Mouse (Mus musculus): ENCODE measurements at regions not wholly inside any gene's neighbourhood (a gene's known extent, or its start where the extent isn't known, plus 50 kb on each side); places are given as distances from the start of the nearest gene placed in this dataset.

DNA sequence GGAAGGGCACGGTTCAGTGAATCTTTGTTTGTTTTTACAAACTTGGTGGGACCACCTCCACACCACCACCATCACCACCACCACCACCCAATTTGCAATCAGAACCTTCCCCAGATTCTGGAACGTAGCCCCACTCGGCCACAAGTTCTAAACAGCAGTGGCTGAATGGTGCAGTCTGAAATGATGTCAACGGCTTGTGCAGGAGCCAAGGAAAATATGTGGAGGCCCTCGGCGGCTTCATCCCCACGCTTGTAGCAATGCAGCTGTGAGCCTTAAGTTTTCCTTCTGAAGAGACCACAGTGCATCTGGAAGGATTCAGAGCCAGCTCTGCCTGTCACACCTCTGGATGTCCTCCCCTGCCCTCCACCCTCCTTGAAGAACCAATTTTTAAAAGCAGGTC is 493.4 kb downstream of the Ccdc171 start:
- no peak for DNase-seq
- no peak for TF ChIP-seq CTCF (IDR thresholded peaks at IDR 0.05; ENCODE audit: low read depth)
- H3K4me3 ChIP-seq (ENCODE audit: low read depth, low read length) = no peak overlapping the region
- no peaks in the 10 kb centered on the region for H3K9me3 ChIP-seq (ENCODE audit: low read length)
- H3K27me3 ChIP-seq (ENCODE audit: insufficient read depth, low read length) = no peaks in the 10 kb centered on the region
- no peaks in the 10 kb centered on the region for H3K36me3 ChIP-seq (ENCODE audit: insufficient read depth)
- 63% methylated on average over 7 of the region's 7 CpGs for WGBS
- ATAC-seq = no peak
- no peaks in the 10 kb centered on the region for H3K4me1 ChIP-seq (ENCODE audit: insufficient read depth)
- H3K9ac ChIP-seq = no peak overlapping the region
- H3K27ac ChIP-seq (ENCODE audit: low read depth, low read length) = no peak overlapping the region
- no peak overlapping the region for H3K4me2 ChIP-seq (ENCODE audit: low read depth)

DNA sequence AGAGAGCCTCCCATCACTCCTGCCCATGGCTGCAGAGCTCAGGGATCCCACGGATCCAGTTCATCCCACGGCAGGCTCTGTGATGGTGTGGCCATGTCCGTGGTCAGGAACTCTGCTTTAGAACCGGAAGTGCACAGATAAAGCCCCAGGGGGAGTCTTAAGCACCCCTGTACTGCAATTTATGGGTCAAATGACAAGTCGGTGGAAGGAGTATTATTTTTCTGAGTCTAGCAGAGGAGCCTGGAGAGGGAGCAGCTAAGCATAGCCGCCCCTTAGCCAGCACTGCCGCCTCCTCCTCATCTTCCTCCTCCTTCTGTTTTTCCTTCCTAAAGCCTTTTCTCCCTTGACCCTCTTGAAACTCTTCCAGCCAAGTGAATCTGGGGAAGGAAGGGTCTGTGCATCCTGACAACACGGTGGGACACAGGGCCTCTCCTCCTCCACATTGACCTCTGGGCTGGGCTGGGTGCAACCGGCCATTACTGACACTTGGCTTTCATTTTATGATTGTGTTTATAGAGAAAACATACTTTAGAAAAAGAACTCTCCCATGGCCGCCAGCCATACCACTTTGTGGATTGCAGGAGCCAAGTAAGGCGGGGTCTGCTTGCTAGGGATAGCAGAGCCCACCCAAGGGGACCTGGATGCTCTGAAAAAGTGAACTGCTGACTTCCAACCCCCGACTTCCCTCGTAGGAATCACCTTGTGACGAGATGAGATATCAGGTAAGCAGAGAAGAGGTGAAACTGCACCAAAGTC is 494.3 kb downstream of the Ccdc171 start:
- H3K27me3 ChIP-seq (ENCODE audit: insufficient read depth, low read length) = no peaks in the 10 kb centered on the region
- H3K4me1 ChIP-seq (ENCODE audit: insufficient read depth) = no peaks in the 10 kb centered on the region
- no peak overlapping the region for H3K27ac ChIP-seq (ENCODE audit: low read depth, low read length)
- TF ChIP-seq CTCF (IDR thresholded peaks at IDR 0.05; ENCODE audit: low read depth) = no peak
- H3K9ac ChIP-seq = no peak overlapping the region
- no peak overlapping the region for H3K4me2 ChIP-seq (ENCODE audit: low read depth)
- H3K4me3 ChIP-seq (ENCODE audit: low read depth, low read length) = no peak overlapping the region
- DNase-seq = no peak
- no peaks in the 10 kb centered on the region for H3K36me3 ChIP-seq (ENCODE audit: insufficient read depth)
- no peak for ATAC-seq
- 86% methylated on average over 14 of the region's 14 CpGs for WGBS
- H3K9me3 ChIP-seq (ENCODE audit: low read length) = no peaks in the 10 kb centered on the region

DNA sequence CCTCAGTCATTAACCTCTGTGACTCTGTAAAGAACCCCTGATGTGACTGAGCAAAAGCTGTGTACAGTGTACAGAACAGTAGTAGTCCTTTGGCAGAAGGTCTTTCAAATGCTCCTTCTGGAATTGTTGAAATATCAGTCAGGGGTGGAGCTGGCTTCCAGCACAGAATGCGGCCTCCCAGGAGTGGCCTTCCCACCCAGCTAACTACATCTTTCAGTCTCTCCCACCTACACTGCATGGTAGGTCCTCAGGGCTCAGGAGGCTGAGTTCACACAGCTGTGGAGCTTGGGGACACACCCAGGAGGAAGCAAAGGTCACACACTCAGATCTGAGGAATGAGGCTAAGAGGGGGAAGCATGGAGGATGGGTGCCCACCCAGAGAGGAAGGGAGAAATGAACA is 495.3 kb downstream of the Ccdc171 start:
- no peak for DNase-seq
- H3K4me3 ChIP-seq (ENCODE audit: low read depth, low read length) = no peak overlapping the region
- H3K4me1 ChIP-seq (ENCODE audit: insufficient read depth) = no peaks in the 10 kb centered on the region
- no peak for ATAC-seq
- H3K4me2 ChIP-seq (ENCODE audit: low read depth) = no peak overlapping the region
- no peaks in the 10 kb centered on the region for H3K27me3 ChIP-seq (ENCODE audit: insufficient read depth, low read length)
- H3K27ac ChIP-seq (ENCODE audit: low read depth, low read length) = no peak overlapping the region
- no peak overlapping the region for H3K9ac ChIP-seq
- 87% methylated on average over 1 of the region's 1 CpGs for WGBS
- no peaks in the 10 kb centered on the region for H3K36me3 ChIP-seq (ENCODE audit: insufficient read depth)
- H3K9me3 ChIP-seq (ENCODE audit: low read length) = no peaks in the 10 kb centered on the region
- no peak for TF ChIP-seq CTCF (IDR thresholded peaks at IDR 0.05; ENCODE audit: low read depth)

GRCm38 (mm10) chr4:84022323-84022722 is 497.0 kb downstream of the Ccdc171 start:
- no peak for DNase-seq
- Histone ChIP-seq H3K27me3 (ENCODE audit: insufficient read depth, low read length) (no peaks in the 10 kb centered on the region), H3K4me3 (ENCODE audit: low read depth, low read length) (no peak overlapping the region), H3K9me3 (ENCODE audit: low read length) (no peaks in the 10 kb centered on the region), H3K4me1 (ENCODE audit: insufficient read depth) (no peaks in the 10 kb centered on the region), H3K36me3 (ENCODE audit: insufficient read depth) (no peaks in the 10 kb centered on the region), H3K27ac (ENCODE audit: low read depth, low read length) (no peak overlapping the region), H3K4me2 (ENCODE audit: low read depth) (no peak overlapping the region), H3K9ac (no peak overlapping the region)
- no peak for TF ChIP-seq CTCF (IDR thresholded peaks at IDR 0.05; ENCODE audit: low read depth)
- 92% methylated on average over 7 of the region's 7 CpGs for WGBS
- no peak for ATAC-seq

GRCm38 (mm10) chr4:84026144-84026543 is 500.8 kb downstream of the Ccdc171 start:
- WGBS = 41% methylated on average over 8 of the region's 8 CpGs
- H3K27ac ChIP-seq (ENCODE audit: low read depth, low read length) = no peak overlapping the region
- no peak overlapping the region for H3K4me3 ChIP-seq (ENCODE audit: low read depth, low read length)
- no peaks in the 10 kb centered on the region for H3K27me3 ChIP-seq (ENCODE audit: insufficient read depth, low read length)
- no peaks in the 10 kb centered on the region for H3K4me1 ChIP-seq (ENCODE audit: insufficient read depth)
- no peak for TF ChIP-seq CTCF (IDR thresholded peaks at IDR 0.05; ENCODE audit: low read depth)
- no peak overlapping the region for H3K4me2 ChIP-seq (ENCODE audit: low read depth)
- DNase-seq (no peak), ATAC-seq (no peak)
- H3K9ac ChIP-seq = no peak overlapping the region
- no peaks in the 10 kb centered on the region for H3K9me3 ChIP-seq (ENCODE audit: low read length)
- H3K36me3 ChIP-seq (ENCODE audit: insufficient read depth) = no peaks in the 10 kb centered on the region

DNA sequence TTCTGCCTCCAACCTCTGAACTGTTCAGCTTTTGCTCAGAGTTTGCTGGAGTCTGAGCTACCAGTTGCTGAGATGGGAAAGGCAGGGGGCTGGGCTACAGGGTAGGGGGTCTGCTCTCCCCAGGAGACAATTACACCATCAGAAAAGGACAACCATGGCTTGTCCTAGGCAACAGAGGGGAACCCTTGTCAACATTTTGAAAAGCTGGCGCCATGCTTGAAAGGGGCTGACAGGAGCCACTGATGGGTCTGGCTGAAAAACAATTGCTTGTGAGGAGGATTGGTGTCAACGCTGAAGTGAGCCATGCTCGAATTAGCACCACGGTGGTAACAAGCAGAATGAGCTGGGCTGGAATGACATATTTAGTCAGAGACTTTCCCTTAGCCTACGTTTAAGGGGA is 502.8 kb downstream of the Ccdc171 start:
- H3K9ac ChIP-seq = no peak overlapping the region
- H3K4me1 ChIP-seq (ENCODE audit: insufficient read depth) = peaks cover 6% of the 10 kb centered on the region
- 16% methylated on average over 5 of the region's 5 CpGs for WGBS
- no peak overlapping the region for H3K4me3 ChIP-seq (ENCODE audit: low read depth, low read length)
- TF ChIP-seq CTCF (IDR thresholded peaks at IDR 0.05; ENCODE audit: low read depth) = no peak
- no peak overlapping the region for H3K4me2 ChIP-seq (ENCODE audit: low read depth)
- no peaks in the 10 kb centered on the region for H3K27me3 ChIP-seq (ENCODE audit: insufficient read depth, low read length)
- peak; percentile 62 for ATAC-seq
- peak; percentile 23 for DNase-seq
- no peaks in the 10 kb centered on the region for H3K36me3 ChIP-seq (ENCODE audit: insufficient read depth)
- no peaks in the 10 kb centered on the region for H3K9me3 ChIP-seq (ENCODE audit: low read length)
- H3K27ac ChIP-seq (ENCODE audit: low read depth, low read length) = no peak overlapping the region

DNA sequence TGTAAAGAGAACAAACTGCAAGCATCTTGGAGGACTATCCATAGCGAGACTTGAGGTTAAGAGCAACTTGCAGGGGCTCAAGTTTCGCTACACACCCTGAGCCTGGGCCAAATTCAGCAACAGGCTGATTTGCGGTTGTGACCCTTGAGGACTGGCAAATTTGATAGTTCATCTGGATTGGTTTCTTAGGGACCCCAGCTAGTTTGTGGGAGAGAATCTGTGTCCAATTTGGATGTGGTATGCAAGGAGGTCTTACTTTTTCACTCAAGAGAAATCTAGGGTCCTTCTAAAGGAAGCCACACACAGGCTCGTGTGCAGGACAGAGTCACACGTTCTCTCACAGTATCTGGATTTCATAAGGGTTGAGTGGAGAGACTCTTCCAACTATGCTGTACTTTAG is 505.6 kb downstream of the Ccdc171 start:
- DNase-seq (no peak), ATAC-seq (no peak)
- Histone ChIP-seq H3K4me2 (ENCODE audit: low read depth) (no peak overlapping the region), H3K9me3 (ENCODE audit: low read length) (no peaks in the 10 kb centered on the region), H3K4me3 (ENCODE audit: low read depth, low read length) (no peak overlapping the region), H3K4me1 (ENCODE audit: insufficient read depth) (peaks cover 6% of the 10 kb centered on the region), H3K9ac (no peak overlapping the region), H3K36me3 (ENCODE audit: insufficient read depth) (no peaks in the 10 kb centered on the region), H3K27ac (ENCODE audit: low read depth, low read length) (no peak overlapping the region), H3K27me3 (ENCODE audit: insufficient read depth, low read length) (no peaks in the 10 kb centered on the region)
- no peak for TF ChIP-seq CTCF (IDR thresholded peaks at IDR 0.05; ENCODE audit: low read depth)
- WGBS = 95% methylated on average over 5 of the region's 5 CpGs
